Mouse (Mus musculus) cerebellum, adult 2 months (tissue): ENCODE data around the gene Cmtm7.

Source experiments
- CTCF ChIP-seq: fragments of 200-500 bp; IDR thresholded peaks from 2 replicates; pipeline ENCODE4 v1.5.1; 2011; ENCODE audit warnings: low read depth, mild to moderate bottlenecking, control low read depth, low read length, moderate library complexity, borderline replicate concordance; ENCODE audit not compliant: insufficient read depth
- POLR2A ChIP-seq: fragments of 200-500 bp; IDR thresholded peaks from 2 replicates; pipeline ENCODE4 v1.6.1; 2011; ENCODE audit warnings: low read length, control low read depth, borderline replicate concordance; ENCODE audit not compliant: insufficient read depth

GRCm38 (mm10) chr9:114796473-114797050, 14.9 kb upstream of the Cmtm7 start:
- TF ChIP-seq CTCF, result no peak
- no peak for TF ChIP-seq POLR2A
